Mouse (Mus musculus): ENCODE data around the gene Pdcd11. TPM values are rescaled to one million over a fixed set of nuclear protein-coding genes. Genes with fewer than 3 reads are reported as not detected.

Pdcd11 gene
- total RNA-seq (2014; fragmentation: Nextera tagmentation), result 21.6 and 24.7 TPM in 2 replicates
- total RNA-seq (2017), result 23.8 and 29.3 TPM in 2 replicates

DNA sequence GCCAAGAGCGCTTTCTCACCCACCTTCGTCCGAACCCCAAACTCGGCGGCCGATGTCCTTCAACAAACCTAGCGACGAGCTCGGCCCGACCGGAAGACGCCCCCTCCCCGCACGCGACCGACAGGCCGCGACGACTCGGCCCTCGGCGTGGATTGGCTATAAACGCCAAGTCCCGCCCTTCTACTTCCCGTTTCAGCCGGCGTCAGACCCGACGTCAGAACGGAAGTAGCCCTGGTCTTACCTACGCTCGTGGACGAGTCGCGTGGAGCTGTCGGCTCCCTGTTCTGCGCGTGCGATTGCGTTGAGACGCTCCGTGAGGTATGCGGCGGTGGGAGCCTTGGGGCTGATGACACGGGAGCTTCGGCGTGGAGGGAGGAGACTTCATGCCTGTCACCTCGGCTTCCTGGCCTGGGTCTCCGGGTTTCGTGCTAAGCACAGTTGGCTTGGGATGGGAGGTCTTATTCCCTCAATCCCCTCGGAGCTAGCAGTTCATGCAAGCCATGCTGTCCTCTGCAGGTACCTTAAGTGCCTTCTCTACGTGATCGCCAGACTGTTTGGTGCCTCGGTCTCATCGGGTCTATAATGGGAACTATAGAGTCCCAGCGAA lies at the start of gene Pdcd11, which contains the start of gene Usmg5:
Gene Pdcd11, plus strand, starts transcription at position 219 of the 607 bp plus-strand sequence.
Gene Usmg5, minus strand, starts transcription at position 98 of the 607 bp plus-strand sequence.
- peak; percentile 98 for ATAC-seq (replicated peaks; ENCODE audit: poor library complexity, severe bottlenecking)

DNA sequence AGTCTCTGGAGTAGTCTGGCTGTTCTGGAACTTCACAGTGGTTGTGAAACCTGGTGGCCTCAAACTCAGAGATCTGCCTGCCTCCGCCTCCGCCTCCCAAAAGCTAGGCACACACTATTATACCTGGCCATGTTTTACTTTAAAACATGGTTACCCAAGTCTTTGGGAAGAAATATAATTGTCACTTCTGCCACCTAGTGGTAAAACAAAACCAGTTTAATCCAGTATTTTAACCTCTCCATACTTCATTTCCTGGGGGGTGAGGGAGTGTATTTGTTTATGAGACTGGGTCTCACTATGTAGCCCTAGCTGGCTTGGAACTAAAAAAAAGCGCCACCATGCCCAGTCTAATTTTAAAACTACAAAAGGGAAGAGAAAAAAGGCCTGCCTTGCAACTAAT lies 47.0 kb upstream of the Pdcd11 start:
- ATAC-seq (replicated peaks; ENCODE audit: poor library complexity, severe bottlenecking), result no peak

DNA sequence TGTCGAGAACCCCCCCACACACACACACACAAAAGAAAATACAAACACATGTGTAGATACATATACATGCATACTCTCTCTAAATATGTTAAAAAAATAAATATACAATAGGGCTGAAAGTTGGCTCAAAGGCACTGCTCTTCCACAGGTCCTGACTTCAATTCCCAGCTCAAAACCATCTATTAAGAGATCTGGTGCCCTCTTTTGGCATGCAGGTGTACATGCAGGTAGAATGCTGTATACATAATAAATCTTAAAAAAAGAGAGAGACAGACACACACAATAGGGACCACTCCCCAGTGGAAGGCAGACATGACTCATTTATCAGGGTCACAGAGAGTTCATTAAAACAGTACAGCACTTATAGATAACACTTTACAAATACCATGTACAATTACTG lies 44.2 kb upstream of the Pdcd11 start:
- ATAC-seq (replicated peaks; ENCODE audit: poor library complexity, severe bottlenecking), result no peak

DNA sequence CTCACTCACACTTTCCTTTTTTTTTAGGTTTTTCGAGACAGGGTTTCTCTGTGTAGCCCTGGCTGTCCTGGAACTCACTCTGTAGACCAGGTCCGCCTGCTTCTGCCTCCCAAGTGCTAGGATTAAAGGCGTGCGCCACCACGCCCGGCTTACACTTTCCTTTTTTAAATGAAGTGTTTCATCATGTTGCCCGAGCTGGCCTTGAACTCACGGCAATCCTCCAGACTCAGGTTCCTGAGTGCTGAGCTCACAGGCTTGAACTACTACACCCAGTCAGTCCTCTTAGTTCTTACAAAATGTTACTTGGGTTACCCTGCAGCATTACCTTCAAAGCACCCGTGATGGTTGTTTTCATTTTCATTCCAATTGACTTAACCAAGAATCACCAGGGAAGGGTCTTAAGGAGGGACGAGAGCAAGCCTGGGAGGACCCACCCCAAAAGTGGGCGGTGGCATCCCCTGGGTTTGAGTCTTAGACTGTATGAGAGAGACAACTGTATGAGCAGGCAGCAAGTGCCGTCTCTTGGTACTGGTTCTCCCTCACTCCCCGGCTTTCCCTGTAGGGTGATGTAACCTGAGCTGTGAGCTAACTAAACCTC lies 43.2 kb upstream of the Pdcd11 start:
- no peak for ATAC-seq (replicated peaks; ENCODE audit: poor library complexity, severe bottlenecking)

DNA sequence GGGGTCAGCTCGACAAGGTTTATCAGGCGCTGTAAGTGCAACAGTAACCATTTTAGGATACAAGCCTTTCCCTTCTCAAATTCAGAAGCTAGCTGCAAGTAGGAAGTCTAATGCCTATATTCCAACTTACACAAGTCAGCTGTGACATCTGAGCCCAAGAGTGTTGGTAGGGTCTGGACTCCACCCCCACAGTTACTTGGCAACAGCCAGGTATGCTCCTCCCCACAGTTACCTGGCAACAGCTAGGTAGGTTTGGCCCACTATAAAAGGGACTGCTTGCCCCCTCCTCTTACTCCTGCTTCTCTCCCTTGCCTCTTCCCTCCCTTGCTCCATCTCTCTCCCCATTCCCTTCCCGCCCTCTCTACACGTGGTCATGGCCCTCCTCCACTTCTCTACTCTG lies 41.5 kb upstream of the Pdcd11 start:
- no peak for ATAC-seq (replicated peaks; ENCODE audit: poor library complexity, severe bottlenecking)

DNA sequence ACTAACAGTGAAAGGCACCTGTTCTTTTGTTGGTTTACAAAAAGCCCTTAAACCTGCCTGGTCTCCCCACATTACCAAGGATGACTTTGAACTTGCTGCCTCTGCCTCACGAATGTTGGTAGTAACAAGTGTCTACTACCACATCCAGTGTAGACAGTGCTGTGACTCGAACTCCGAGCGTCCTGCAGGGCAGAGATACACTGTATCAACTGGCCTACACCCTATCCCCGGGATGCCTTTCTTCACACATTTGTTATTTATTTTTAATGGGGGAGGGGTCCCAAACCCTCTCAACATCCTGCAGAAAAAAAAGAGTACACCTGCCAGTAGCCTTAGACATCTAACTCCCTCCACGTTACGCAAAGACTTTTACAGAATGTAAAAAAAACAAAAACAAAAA lies 40.7 kb upstream of the Pdcd11 start:
- ATAC-seq (replicated peaks; ENCODE audit: poor library complexity, severe bottlenecking), result no peak

DNA sequence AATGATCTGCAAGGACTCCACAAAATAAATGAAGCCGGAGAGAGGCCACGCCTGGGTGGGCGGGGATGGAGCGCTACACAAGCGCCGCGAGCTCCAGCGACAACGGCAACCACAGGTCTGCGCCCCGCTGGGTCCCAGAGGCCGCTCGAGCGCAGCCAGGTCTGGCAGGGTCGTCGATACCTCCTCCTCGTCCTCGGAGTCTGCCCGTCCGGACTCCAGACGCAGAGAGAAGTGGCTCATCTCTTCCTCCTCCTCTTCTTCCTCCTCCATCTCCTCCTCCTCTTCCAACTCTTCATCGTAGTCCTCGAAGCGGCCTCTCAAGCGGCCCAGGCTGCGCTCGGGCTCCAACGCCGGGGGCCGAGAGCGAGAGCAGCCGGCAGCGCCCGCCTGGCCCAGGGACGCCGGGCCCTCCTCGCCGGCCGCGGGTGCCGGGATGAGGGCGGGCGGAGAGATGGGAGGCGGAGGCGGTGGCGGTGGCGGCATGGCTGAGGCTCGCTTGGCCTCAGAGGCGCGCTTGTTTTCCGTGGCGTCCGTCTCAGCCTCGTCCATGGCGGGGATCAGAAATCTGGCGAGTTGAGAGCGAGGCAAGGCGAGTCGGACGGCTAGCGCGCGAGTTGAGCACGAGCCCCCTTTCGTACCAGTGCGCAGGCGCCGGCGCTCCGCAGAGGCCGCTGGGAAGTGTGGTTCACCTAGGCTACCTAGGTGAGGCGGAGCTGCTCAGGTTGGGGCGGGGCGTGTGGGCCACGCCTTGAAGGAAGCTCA lies 40.1 kb upstream of the Pdcd11 start, which contains the start of gene Pcgf6:
Gene Pcgf6, minus strand, starts transcription at position 636 of the 762 bp plus-strand sequence.
- peak; percentile 84 for ATAC-seq (replicated peaks; ENCODE audit: poor library complexity, severe bottlenecking)

DNA sequence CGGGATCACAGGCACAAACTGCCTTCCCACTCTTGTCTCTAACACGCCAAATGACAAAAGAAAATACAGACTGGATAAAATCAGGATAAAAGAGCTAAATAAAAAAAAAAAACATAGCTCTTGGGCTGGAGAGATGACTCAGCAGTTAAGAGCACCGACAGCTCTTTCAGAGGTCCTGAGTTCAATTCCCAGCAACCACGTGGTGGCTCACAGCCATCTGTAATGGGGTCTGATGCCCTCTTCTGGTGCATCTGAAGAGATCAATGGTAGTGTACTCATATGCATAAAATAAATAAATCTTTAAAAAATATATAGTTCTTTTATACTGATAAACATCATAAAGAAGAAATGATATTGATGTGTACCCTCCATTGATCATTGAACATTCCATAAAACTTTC lies 37.6 kb upstream of the Pdcd11 start:
- ATAC-seq (replicated peaks; ENCODE audit: poor library complexity, severe bottlenecking), result no peak

DNA sequence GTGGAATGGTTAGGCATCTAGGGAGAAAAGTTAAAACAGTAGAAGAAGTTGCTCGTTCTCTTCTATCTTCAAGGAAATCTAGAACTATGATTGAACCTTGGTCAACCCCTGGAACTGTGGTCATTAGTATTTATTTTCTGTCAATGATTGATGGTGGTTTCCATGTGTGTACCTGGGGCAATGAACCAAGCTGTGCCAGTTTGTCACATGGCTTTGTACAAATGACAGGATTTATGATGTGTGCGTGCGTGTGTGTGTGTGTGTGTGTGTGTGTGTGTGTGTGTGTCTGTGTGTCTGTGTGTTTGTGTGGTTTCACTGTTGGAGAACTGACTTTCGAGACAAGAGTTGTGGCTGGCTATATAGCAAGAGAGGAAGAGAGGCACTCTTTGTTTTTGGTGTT lies 37.1 kb upstream of the Pdcd11 start:
- no peak for ATAC-seq (replicated peaks; ENCODE audit: poor library complexity, severe bottlenecking)

DNA sequence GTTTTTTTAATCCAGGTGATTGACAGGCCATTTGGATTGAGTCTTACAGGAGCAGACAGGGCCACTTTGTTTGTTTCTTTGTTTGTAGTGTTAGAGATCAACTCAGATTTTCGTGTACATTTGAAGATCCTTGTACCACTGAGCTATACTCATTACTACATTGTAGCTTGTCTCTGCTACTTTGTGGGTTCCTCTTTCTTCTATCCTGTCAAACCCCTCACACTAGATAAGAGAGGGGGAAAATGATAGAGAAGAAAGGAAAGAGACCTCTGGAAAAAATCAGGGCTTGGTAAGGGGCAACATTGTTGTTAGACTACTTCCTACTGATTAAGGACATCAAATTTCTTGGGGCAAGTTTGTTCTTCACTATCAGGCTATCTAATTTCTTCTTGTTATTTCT lies 32.9 kb upstream of the Pdcd11 start:
- ATAC-seq (replicated peaks; ENCODE audit: poor library complexity, severe bottlenecking), result no peak

DNA sequence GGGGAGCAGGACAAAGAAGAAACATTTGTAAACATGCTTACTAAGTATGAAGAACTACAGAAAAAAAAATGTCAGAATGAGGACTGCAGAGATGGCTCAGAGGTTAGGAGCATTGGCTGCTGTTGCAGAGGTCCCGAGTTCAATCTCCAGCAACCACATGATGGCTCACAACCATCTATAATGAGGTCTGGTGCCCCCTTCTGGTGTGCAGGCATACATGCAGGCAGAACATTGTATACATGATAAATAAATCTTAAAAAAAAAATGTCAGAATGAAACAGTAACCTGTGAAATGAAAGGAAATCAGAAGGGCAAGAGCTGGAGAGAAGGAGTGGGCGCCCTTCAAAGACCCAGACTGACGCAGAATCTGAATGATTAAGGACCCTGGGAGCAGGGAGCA lies 24.7 kb upstream of the Pdcd11 start:
- ATAC-seq (replicated peaks; ENCODE audit: poor library complexity, severe bottlenecking), result no peak

DNA sequence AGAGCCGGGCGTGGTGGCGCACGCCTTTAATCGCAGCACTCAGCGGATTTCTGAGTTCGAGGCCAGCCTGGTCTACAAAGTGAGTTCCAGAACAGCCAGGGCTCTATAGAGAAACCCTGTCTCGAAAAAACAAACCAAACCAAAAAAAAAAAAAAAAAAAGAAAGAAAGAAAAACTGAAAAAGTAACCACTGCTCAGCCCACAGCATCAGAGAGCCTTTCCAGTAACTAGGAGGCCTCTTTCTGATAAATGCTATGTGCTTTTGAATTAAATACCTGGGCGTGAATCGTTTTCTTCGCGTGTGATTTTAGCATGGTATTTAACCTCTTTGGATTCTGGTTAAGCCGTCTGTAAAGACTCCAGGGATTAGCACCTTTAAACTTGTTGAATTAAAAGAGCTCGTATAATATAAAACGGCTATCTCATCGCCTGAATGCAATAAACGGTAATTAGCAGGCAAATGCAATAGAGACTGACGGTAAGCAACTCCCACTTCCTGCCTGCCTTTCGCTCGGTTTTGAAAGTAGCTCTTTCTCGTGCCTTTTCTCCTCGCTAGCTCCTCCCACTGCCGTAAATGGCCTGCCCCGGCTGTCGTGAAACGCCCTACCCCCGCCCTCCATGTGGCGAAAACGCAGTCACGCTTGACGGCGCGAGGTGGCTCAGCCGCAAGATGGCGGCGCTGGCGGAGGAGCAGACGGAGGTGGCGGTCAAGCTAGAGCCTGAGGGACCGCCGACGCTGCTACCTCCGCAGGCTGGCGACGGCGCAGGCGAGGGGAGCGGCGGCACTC lies 23.3 kb upstream of the Pdcd11 start, which contains the start of gene Taf5:
Gene Taf5, plus strand, starts transcription at position 651 of the 787 bp plus-strand sequence.
- ATAC-seq (replicated peaks; ENCODE audit: poor library complexity, severe bottlenecking), result peak; percentile 94

DNA sequence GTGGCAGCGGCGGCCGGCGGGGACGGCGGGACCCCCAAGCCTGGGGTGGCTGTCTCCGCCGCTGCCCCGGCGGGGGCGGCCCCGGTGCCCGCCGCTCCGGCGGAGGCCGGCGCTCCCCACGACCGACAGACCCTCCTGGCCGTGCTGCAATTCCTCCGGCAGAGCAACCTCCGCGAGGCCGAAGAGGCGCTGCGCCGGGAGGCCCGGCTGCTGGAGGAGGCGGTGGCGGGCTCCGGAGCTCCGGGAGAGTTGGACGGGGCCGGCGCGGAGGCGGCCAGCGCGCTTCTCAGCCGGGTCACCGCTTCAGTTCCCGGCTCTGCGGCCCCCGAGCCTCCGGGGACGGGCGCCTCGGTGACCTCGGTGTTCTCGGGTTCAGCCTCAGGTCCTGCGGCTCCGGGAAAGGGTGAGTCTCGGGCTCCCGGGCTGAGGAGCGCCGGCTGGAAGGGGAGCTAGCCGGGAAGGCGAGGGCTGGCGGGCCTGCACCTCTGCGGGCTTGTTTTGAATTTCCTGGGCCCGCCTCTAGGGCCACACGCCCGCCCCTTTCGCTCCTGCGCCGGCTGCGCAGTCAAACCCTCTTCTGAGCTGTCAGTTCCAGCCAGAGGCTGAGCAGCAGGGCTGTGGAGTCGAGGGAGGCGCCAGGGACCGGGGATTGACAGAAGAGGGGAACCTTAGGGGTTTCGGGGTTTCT lies 22.5 kb upstream of the Pdcd11 start:
- ATAC-seq (replicated peaks; ENCODE audit: poor library complexity, severe bottlenecking), result peak; percentile 88

DNA sequence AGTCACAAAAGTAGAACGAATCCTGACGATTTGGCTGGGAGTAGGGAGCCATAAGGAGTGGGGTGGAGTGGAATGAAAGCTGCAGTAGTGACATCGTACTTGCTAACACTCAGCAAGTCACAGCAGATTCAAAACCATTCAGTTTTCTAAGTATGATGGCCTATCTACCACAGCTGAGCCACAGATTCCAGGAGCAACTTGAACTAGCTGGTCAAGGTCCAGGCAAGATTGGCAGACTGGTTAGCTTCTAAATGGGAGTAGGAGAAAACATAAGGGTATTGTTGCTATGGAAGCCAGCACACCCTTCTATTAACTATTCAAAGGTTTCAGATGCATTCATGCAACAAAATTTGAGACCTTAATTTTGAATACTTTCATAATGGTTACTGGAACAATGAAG lies 2.3 kb upstream of the Pdcd11 start:
- ATAC-seq (replicated peaks; ENCODE audit: poor library complexity, severe bottlenecking), result no peak

DNA sequence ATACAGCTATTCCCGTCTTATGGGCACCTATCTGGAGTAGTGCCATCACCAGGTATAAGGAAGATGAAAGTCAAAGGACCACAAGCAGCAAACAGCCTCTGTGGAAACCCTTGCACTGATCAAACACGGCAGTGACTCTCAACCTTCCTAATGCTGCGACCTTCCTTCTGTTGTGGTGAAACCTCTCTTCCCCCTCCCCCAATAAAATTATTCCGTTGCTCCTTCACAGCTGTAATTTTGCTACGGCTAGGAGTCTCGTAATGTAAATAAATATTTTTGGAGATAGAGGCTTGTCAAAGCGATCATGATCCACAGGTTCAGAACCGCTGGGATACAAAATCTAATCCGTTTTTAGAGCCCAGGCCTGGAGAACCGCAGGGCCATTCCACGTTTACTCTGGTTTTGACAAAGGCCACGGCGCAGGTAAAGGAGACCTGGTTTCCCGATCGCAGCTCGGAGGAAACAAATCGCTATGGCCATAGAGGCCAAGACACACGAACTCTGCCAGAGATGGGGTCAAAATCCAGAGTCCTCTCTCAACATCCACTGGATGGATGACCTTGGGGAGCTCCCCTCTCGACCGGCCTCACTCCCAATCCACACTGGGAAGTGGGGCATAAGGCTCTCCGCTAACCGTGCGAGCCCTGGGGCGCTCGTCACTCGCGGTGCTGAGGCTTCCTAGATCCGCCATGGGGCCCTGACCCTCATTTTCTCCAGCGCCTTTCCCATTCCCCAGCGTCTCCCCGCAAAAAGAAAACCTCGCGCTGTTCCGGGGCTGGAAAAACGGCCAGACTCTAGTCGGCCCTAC lies 646 bp upstream of the Pdcd11 start:
- ATAC-seq (replicated peaks; ENCODE audit: poor library complexity, severe bottlenecking), result peak; percentile 54

DNA sequence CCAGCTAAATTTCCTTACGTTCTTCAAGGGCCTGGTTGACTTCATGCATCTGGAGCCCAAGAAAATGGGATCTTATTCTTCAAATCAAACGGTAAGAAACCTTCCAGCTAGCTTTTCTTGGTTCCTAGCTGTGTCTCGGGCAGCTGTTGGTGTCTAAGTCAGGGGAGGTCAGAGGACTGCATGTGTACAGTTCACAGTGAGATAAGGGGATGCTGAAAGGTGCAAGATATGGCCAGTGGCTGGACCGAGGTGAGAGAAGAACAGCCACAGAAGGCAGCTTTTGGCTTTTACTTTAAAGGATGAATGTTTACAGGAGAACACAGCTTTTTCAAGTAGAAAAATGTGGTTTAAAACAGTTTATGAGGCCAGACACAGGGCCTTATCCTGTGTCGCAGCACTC lies 10.5 kb downstream of the Pdcd11 start:
- ATAC-seq (replicated peaks; ENCODE audit: poor library complexity, severe bottlenecking), result no peak

DNA sequence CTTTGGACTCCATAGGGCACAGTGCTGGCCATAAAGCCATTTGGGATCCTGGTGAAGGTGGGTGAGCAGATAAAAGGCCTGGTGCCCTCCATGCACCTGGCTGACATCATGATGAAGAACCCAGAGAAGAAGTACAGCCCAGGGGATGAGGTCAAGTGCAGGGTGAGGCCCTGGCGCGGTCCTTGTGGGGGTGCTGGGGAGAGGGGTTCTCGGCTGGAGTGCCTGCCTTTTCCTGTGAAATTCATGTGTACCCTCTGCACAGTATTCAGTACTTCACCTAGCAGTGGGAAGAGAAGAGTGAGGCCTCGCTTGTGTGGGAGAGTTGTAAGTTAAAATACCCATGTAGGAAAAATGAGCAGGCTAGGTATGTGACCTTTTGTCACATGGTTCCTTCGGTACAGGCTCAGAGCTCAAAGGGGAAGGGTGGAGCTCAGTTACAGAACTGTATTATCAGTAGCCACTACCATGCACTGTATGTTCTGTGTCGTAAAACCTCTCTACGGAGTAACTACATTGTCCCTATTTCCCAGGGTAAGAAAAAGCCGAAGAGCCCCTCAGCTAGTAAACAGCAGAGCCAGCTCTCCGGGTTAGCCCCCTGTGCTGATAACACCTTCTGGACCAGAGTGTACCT lies 14.2 kb downstream of the Pdcd11 start:
- ATAC-seq (replicated peaks; ENCODE audit: poor library complexity, severe bottlenecking), result no peak

DNA sequence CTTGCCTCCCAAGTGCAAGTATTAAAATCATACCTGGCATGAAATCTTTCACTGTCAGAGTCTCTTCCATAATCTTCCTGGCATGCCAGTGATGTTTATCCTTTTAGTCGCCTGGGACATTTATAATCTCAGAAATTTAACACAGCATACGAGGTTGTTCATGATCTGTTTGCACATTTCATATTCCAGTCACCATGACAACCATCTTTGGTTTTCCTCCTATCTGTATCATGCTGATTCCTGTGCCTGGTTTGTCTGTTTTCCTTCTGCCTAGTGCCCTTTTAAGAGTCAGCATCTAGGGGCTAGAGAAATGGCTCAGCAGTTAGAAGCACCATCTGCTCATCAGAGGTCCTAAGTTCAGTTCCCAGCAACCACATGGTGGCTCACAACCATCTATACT lies 28.1 kb downstream of the Pdcd11 start:
- no peak for ATAC-seq (replicated peaks; ENCODE audit: poor library complexity, severe bottlenecking)

DNA sequence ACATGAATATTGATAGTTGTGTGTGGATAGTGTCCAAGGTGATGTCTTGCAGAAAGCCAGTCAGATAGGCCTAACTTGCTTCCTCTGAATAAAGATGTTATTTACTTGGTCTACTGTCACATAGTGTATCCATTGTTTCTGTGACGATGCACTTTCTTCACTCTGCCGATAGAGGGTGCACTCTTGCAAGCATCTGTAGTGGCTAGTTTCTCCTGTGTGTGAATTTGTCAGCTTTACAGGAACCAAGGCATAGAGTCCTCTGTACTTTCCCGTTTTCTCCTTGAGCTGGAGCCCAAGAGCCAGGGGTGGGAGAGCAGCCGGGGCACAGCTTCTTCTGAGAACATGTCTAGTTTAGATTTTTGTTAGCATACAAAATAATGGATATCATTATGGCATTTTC lies 30.5 kb downstream of the Pdcd11 start:
- ATAC-seq (replicated peaks; ENCODE audit: poor library complexity, severe bottlenecking), result peak; percentile 63
